9 mouse cellular contexts compared by ENCODE assay signal in genomic region chr8:111932580-111933336, GRCm38 (mm10). TPM values are rescaled to one million over a fixed set of nuclear protein-coding genes. Genes with fewer than 3 reads are reported as not detected.
DNase-seq lines count a peak whose midpoint lies in the region; ATAC-seq lines count a peak whose summit lies in the region.
"Had no signal": no experiment of that assay in that cellular context is flagged by ENCODE, and none has a peak within 500 bp of the region (broad histone marks: within the 10 kb centered on the region; RNA-seq: fewer than 3 reads in every experiment).

No protein-coding gene starts in this region.

- peak overlapping the region; percentile 94 for H3K27ac ChIP-seq in embryonic facial prominence, embryonic 10.5 days (replicated peaks)
- peak overlapping the region; percentile 79 for H3K27ac ChIP-seq in lung, embryonic 16.5 days (ENCODE audit: low read length)
- H3K27ac ChIP-seq: macrophage had no signal

- H3K36me3 ChIP-seq in embryonic facial prominence, embryonic 10.5 days (replicated peaks) = no peaks in the 10 kb centered on the region; the same call in 1 of the 2 replicates
- H3K36me3 ChIP-seq in lung, embryonic 16.5 days (ENCODE audit: control insufficient read depth, insufficient read depth, low read length) = no peaks in the 10 kb centered on the region

- peak overlapping the region; percentile 77 for H3K9ac ChIP-seq in lung, embryonic 16.5 days (ENCODE audit: low read length)

- no peaks in the 10 kb centered on the region for H3K9me3 ChIP-seq in embryonic facial prominence, embryonic 10.5 days
- H3K9me3 ChIP-seq in lung, embryonic 16.5 days (ENCODE audit: control insufficient read depth, low read length) = no peaks in the 10 kb centered on the region

- H3K4me2 ChIP-seq in lung, embryonic 16.5 days (ENCODE audit: low read depth, low read length) = peak overlapping the region; percentile 96

- peak; percentile 60 for DNase-seq in CD4-positive, CD25-positive, alpha-beta regulatory T cell, adult 2 months (ENCODE audit: low read depth, low spot score)
- DNase-seq in adrenal gland, adult 18-20 months (ENCODE audit: low spot score in 2 of 2) = peak; percentile 26 to 47
- DNase-seq in embryonic facial prominence, embryonic 10.5 days (ENCODE audit: low spot score) = peak; percentile 72
- DNase-seq in heart, adult 9 months (ENCODE audit: low spot score in 2 of 2) = peak; percentile 68 to 74
- peak; percentile 78 for DNase-seq in kidney, adult 9 months
- DNase-seq in retina, embryonic 14.5 days (ENCODE audit: low spot score) = peak; percentile 31
- DNase-seq in layer of hippocampus, postnatal 14 days (ENCODE audit: low spot score in 2 of 2) = no peak

- 31% methylated on average over 19 of the region's 19 CpGs for WGBS in embryonic facial prominence, embryonic 10.5 days
- 22% methylated on average over 19 of the region's 19 CpGs for WGBS in lung, embryonic 16.5 days

- H3K4me3 ChIP-seq in embryonic facial prominence, embryonic 10.5 days = peak overlapping the region; percentile 86
- H3K4me3 ChIP-seq in lung, embryonic 16.5 days (ENCODE audit: low read length) = peak overlapping the region; percentile 80

- no peaks in the 10 kb centered on the region for H3K27me3 ChIP-seq in embryonic facial prominence, embryonic 10.5 days (replicated peaks; ENCODE audit: low read depth, poor library complexity, severe bottlenecking)
- no peaks in the 10 kb centered on the region for H3K27me3 ChIP-seq in lung, embryonic 16.5 days (ENCODE audit: control insufficient read depth, insufficient read depth, low read depth, low read length)

- peak; percentile 72 for ATAC-seq in lung, embryonic 16.5 days (ENCODE audit: low read depth)

- H3K4me1 ChIP-seq in embryonic facial prominence, embryonic 10.5 days = peaks cover 29% of the 10 kb centered on the region
- peaks cover 13% of the 10 kb centered on the region; the same call in 1 of the 2 replicates for H3K4me1 ChIP-seq in lung, embryonic 16.5 days (replicated peaks; ENCODE audit: control insufficient read depth, insufficient read depth, low read length)

RNA-seq across cellular contexts. Expression of gene Tmem231, which starts 0.9 kb away (rescaled TPM):
- 1 to 10 TPM; 5.3 to 5.7 TPM for total RNA-seq in adrenal gland, adult 18-20 months (2021)
- polyA plus RNA-seq in embryonic facial prominence, embryonic 10.5 days (2016; fragmentation: Nextera tagmentation; extraction: Ambion mirVana) = 20.1 and 20.2 TPM in 2 replicates
- 17.5 and 19.6 TPM in 2 replicates for polyA plus RNA-seq in lung, embryonic 16.5 days (2015; fragmentation: Nextera tagmentation; extraction: Ambion mirVana)
- 1 to 10 TPM; 9.6 to 9.9 TPM for total RNA-seq in layer of hippocampus, postnatal 14 days (2021)

RNA-seq across cellular contexts. Expression of gene Gabarapl2, which starts 7.7 kb away (rescaled TPM):
- total RNA-seq in adrenal gland, adult 18-20 months (2021) = 100 to 1,000 TPM; 156 to 173 TPM
- polyA plus RNA-seq in embryonic facial prominence, embryonic 10.5 days (2016; fragmentation: Nextera tagmentation; extraction: Ambion mirVana) = 186 and 194 TPM in 2 replicates
- polyA plus RNA-seq in lung, embryonic 16.5 days (2015; fragmentation: Nextera tagmentation; extraction: Ambion mirVana) = 195 and 218 TPM in 2 replicates
- total RNA-seq in layer of hippocampus, postnatal 14 days (2021) = 100 to 1,000 TPM; 219 to 221 TPM

RNA-seq across cellular contexts. Expression of gene Chst5, which starts 22.5 kb away (rescaled TPM):
- not detected for total RNA-seq in adrenal gland, adult 18-20 months (2021)
- 2.2 and 2.7 TPM in 2 replicates for polyA plus RNA-seq in embryonic facial prominence, embryonic 10.5 days (2016; fragmentation: Nextera tagmentation; extraction: Ambion mirVana)
- 14.2 and 15.4 TPM in 2 replicates for polyA plus RNA-seq in lung, embryonic 16.5 days (2015; fragmentation: Nextera tagmentation; extraction: Ambion mirVana)
- total RNA-seq in layer of hippocampus, postnatal 14 days (2021) = under 1 TPM; 0.44 to 0.95 TPM
- polyA plus RNA-seq: macrophage had no signal

RNA-seq across cellular contexts. Expression of gene Tmem170, which starts 56.2 kb away (rescaled TPM):
- 1 to 10 TPM; 5.6 to 6.6 TPM for total RNA-seq in adrenal gland, adult 18-20 months (2021)
- polyA plus RNA-seq in embryonic facial prominence, embryonic 10.5 days (2016; fragmentation: Nextera tagmentation; extraction: Ambion mirVana) = 10.5 and 11.0 TPM in 2 replicates
- 10.1 and 10.9 TPM in 2 replicates for polyA plus RNA-seq in lung, embryonic 16.5 days (2015; fragmentation: Nextera tagmentation; extraction: Ambion mirVana)
- total RNA-seq in layer of hippocampus, postnatal 14 days (2021) = 1 to 10 TPM; 3.5 to 4.4 TPM

RNA-seq across cellular contexts. Expression of gene Adat1, which starts 59.3 kb away (rescaled TPM):
- total RNA-seq in adrenal gland, adult 18-20 months (2021) = 1 to 10 TPM; 3.1 to 3.4 TPM
- 15.7 and 17.1 TPM in 2 replicates for polyA plus RNA-seq in embryonic facial prominence, embryonic 10.5 days (2016; fragmentation: Nextera tagmentation; extraction: Ambion mirVana)
- polyA plus RNA-seq in lung, embryonic 16.5 days (2015; fragmentation: Nextera tagmentation; extraction: Ambion mirVana) = 7.5 and 8.8 TPM in 2 replicates
- total RNA-seq in layer of hippocampus, postnatal 14 days (2021) = 1 to 10 TPM; 4.3 to 5.2 TPM

Comparison
In these comparisons a context has a peak if more than half of its experiments do, and no peak if none do; other contexts are left out.
1. DNase-seq: peak in CD4-positive, CD25-positive, alpha-beta regulatory T cell, adult 2 months (single experiment), adrenal gland, adult 18-20 months (2 of 2), embryonic facial prominence, embryonic 10.5 days (single experiment), heart, adult 9 months (2 of 2), kidney, adult 9 months (single experiment) and retina, embryonic 14.5 days (single experiment); none in layer of hippocampus, postnatal 14 days (0 of 2).